Mouse (Mus musculus) liver, embryonic 14.5 days (tissue): ENCODE data around the gene Ccnk. TPM values are rescaled to one million over a fixed set of nuclear protein-coding genes. Genes with fewer than 3 reads are reported as not detected.

Source experiments
- ATAC-seq: fragments of 200-750 bp; cut with Nextera tagmentation; 2 replicates; pipeline ENCODE4 v1.8.0; 2017; ENCODE audit warnings: moderate number of reproducible peaks, mild to moderate bottlenecking, moderate library complexity; ENCODE audit not compliant: insufficient read depth
- DNase-seq, 3 experiments: peaks; one replicate each; pipeline ENCODE4 v3.0.0-alpha.2; 2012 to 2013; ENCODE audit warnings: low read depth in 3 of 3, low spot score in 3 of 3
- H3K27ac ChIP-seq: fragments of 300-500 bp; sonication (generic); 2 replicates; pipeline ENCODE4 v1.5.1; 2014; ENCODE audit warnings: moderate library complexity, mild to moderate bottlenecking, control low read depth, inconsistent platforms
- H3K27me3 ChIP-seq: fragments of 300-500 bp; sonication (generic); 2 replicates; pipeline ENCODE4 v1.6.1; 2014; ENCODE audit warnings: mild to moderate bottlenecking, low read length, moderate library complexity; ENCODE audit not compliant: control insufficient read depth, insufficient read depth
- H3K36me3 ChIP-seq: fragments of 300-500 bp; sonication (generic); replicated peaks from 2 replicates; pipeline ENCODE4 v1.6.1; 2014; ENCODE audit warnings: low read depth; ENCODE audit not compliant: control insufficient read depth, insufficient read depth
- H3K4me1 ChIP-seq, 2 experiments: fragments of 200-500 bp in 1 of 2; fragments of 300-500 bp in 1 of 2; sonication (generic) in 1 of 2; replicated peaks; 2 replicates each; pipeline ENCODE4 v1.6.1; 2012 to 2014; ENCODE audit warnings: antibody characterized with exemption in 1 of 2, inconsistent platforms in 1 of 2, low read length in 1 of 2; ENCODE audit not compliant: control insufficient read depth in 2 of 2, insufficient read depth in 2 of 2
- H3K4me2 ChIP-seq: fragments of 300-500 bp; sonication (generic); 2 replicates; pipeline ENCODE4 v1.6.1; 2014; ENCODE audit warnings: low read depth, mild to moderate bottlenecking, control low read depth, moderate library complexity
- H3K4me3 ChIP-seq, 2 experiments: fragments of 200-500 bp in 1 of 2; fragments of 300-500 bp in 1 of 2; sonication (generic) in 1 of 2; 2 replicates each; pipeline ENCODE4 v1.5.1; 2012 to 2014; ENCODE audit warnings: low read depth in 2 of 2, low read length in 2 of 2, mild to moderate bottlenecking in 2 of 2, control low read depth in 1 of 2, inconsistent platforms in 1 of 2, moderate library complexity in 1 of 2; ENCODE audit not compliant: insufficient read depth in 1 of 2
- H3K9ac ChIP-seq: fragments of 300-500 bp; sonication (generic); replicated peaks from 2 replicates; pipeline ENCODE4 v1.6.1; 2014; ENCODE audit warnings: mild to moderate bottlenecking, control low read depth, moderate library complexity
- H3K9me3 ChIP-seq: fragments of 300-500 bp; sonication (generic); 2 replicates; pipeline ENCODE4 v1.6.1; 2016; ENCODE audit warnings: low read length, mixed read lengths; ENCODE audit not compliant: control insufficient read depth
- CTCF ChIP-seq: IDR thresholded peaks from 2 replicates; pipeline ENCODE4 v1.5.1; 2016; ENCODE audit warnings: antibody characterized with exemption, low read depth, control low read depth
- EP300 ChIP-seq: IDR thresholded peaks from 2 replicates; pipeline ENCODE4 v1.6.1; 2016; ENCODE audit warnings: antibody characterized with exemption, low read depth
- WGBS: fragments of 180-500 bp; shearing (Covaris S2); extraction: QIAGEN DNeasy Blood & Tissue Kit; methylation state at CpG from one replicate; pipeline ENCODE4 v1.1.7; 2014; ENCODE audit not compliant: insufficient replicate concordance; 5-methylcytosine and 5-hydroxymethylcytosine counted together
- polyA plus RNA-seq, 2 experiments: library from polyadenylated mRNA; depleted of rRNA in 1 of 2; stranded (reverse) in 1 of 2; unstranded in 1 of 2; fragments of >200 nt; fragmentation: Nextera tagmentation in 1 of 2; extraction: Ambion mirVana in 1 of 2; gene quantifications; 2 replicates each; pipeline versions ENCODE4 v1.2.1 to v1.2.3; 2012 to 2014

Gene Ccnk
- polyA plus RNA-seq, 2 experiments = 4.0 to 10.4 TPM

DNA sequence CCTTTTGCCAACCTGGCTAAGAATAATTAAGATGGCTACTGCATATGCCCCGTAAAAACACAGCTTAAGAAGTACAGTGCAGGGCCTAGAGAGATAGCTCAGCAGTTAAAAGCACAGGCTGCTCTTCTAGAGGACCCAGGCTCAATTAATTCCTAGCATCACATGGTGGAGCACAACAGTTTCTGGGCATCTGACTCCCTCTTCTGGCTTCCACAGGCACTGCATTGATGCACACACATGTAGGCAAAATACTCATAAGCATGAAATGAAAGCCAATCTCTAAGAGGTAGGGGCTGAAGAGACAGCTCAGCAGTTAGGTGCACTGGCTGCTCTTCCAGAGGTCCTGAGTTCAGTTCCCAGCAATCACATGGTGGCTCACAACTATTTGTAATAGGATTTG, 17.3 kb upstream of the Ccnk start:
- DNase-seq = no peak
- H3K9me3 ChIP-seq = no peaks in the 10 kb centered on the region
- no peaks in the 10 kb centered on the region for H3K27me3 ChIP-seq
- no peak overlapping the region for H3K4me2 ChIP-seq
- no peak overlapping the region for H3K9ac ChIP-seq
- no peak overlapping the region for H3K27ac ChIP-seq
- TF ChIP-seq CTCF (peak; percentile 59), EP300 (no peak)
- WGBS = 88% methylated on average over 1 of the region's 1 CpGs
- no peak overlapping the region for H3K4me3 ChIP-seq
- H3K36me3 ChIP-seq = peaks cover 27% of the 10 kb centered on the region
- H3K4me1 ChIP-seq = no peaks in the 10 kb centered on the region; a peak in 1 of 4 replicates
- ATAC-seq = no peak

DNA sequence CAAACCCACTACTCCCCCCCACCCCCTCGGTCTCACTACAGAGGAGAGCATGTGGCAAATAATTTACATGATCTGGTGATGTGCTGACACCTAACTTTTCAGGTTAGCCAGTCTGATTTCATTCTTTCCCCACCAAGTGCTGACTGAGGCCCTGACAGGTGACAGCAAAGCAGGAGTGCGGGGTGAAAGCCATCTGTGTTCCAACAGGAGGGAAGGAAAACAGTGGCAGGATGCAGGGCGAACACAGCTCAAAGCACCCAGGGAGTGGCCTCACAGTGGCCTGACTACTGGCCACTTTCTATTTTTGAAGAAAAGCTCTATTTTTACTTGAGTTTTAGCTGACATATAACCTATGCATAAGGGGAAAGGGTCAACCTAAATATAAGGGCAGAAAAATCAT, 15.7 kb upstream of the Ccnk start:
- 83% methylated on average over 3 of the region's 3 CpGs for WGBS
- Histone ChIP-seq H3K27ac (no peak overlapping the region), H3K36me3 (peaks cover 22% of the 10 kb centered on the region), H3K9me3 (no peaks in the 10 kb centered on the region), H3K9ac (no peak overlapping the region), H3K4me2 (no peak overlapping the region), H3K27me3 (no peaks in the 10 kb centered on the region), H3K4me3 (no peak overlapping the region), H3K4me1 (no peaks in the 10 kb centered on the region; a peak in 1 of 4 replicates)
- TF ChIP-seq EP300 = no peak
- TF ChIP-seq CTCF = no peak
- no peak for ATAC-seq
- no peak for DNase-seq

DNA sequence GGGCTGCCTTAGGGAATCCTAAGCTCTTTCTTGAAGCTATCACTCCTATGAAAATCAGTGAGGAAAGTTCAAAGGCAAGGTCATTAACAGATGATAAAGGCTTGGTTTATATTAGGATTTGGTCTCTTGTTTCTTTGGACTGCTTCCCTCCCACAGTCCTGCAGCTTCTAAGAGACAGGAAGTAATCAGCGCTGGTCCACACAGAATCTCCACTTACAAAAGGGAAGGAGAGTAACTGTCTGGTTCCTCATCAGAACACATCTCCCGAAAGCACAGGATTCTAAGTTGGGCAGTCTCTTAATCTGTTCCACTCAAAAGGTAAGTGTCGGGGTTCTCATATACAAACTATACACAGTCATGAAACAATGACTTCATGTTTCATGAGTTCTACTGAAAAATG, 10.5 kb upstream of the Ccnk start:
- ATAC-seq (no peak), DNase-seq (no peak)
- Histone ChIP-seq H3K4me2 (no peak overlapping the region), H3K27me3 (no peaks in the 10 kb centered on the region), H3K9me3 (no peaks in the 10 kb centered on the region), H3K36me3 (peaks cover 3% of the 10 kb centered on the region; the same call in 1 of the 2 replicates), H3K4me3 (no peak overlapping the region), H3K4me1 (peaks cover 7 to 19% of the 10 kb centered on the region in 2 experiments; a peak in 3 of 4 replicates), H3K27ac (no peak overlapping the region), H3K9ac (no peak overlapping the region)
- WGBS = 55% methylated on average over 3 of the region's 3 CpGs
- TF ChIP-seq CTCF = no peak
- no peak for TF ChIP-seq EP300

DNA sequence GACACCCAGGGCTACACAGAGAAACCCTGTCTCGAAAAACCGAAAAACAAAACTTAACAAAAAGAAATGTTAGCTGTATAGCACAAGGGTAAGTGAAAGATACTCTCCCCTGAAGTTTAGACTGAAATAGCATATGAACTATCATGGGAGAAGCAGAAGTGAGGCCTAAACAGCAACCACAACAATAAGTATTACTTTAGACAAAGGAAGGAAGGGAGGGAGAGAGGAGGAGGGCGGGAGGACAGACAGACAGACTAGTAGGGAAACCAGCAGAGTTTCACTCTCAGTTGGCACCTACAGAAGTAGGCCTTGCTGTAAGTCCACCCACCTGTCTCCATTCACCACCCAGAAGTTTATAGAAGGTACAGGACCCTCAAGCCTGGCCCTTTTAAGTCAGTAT, 8.9 kb upstream of the Ccnk start:
- Histone ChIP-seq H3K9me3 (no peaks in the 10 kb centered on the region), H3K4me3 (no peak overlapping the region), H3K36me3 (no peaks in the 10 kb centered on the region), H3K9ac (no peak overlapping the region), H3K4me2 (no peak overlapping the region), H3K27ac (no peak overlapping the region), H3K27me3 (no peaks in the 10 kb centered on the region), H3K4me1 (peaks cover 7 to 21% of the 10 kb centered on the region in 2 experiments; a peak in 3 of 4 replicates)
- no peak for DNase-seq
- ATAC-seq = no peak
- TF ChIP-seq EP300 = no peak
- TF ChIP-seq CTCF = no peak
- WGBS = 77% methylated on average over 3 of the region's 3 CpGs

DNA sequence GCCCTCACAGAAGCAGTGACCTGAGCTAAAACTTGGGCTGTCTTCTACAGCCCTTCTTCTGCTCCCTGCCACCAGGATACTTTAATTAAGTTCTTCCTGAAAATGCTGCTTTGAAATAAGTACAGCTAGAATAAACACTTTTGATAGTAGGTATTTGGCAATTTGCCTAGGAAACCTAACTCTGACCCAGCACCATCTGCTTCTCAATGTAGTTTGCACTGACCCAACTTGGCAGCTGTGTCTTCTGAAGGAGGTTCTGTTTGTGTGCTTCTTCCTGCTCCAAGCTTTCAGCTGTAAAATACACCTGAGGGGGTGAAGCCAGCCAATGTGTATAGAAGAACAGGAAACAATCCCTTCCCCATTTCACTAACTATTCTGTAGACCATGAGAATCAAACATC, 8.0 kb upstream of the Ccnk start:
- Histone ChIP-seq H3K27ac (no peak overlapping the region), H3K9ac (no peak overlapping the region), H3K4me1 (peaks cover 7 to 23% of the 10 kb centered on the region in 2 experiments; a peak in 3 of 4 replicates), H3K36me3 (no peaks in the 10 kb centered on the region), H3K9me3 (no peaks in the 10 kb centered on the region), H3K4me2 (no peak overlapping the region), H3K4me3 (no peak overlapping the region), H3K27me3 (no peaks in the 10 kb centered on the region)
- no peak for DNase-seq
- no peak for ATAC-seq
- TF ChIP-seq EP300 (no peak), CTCF (no peak)
